Mouse (Mus musculus) kidney, adult 8-10 months (tissue): ENCODE data around the gene Exoc4.

Source experiments
- DNase-seq, 2 experiments: peaks; one replicate each; pipeline ENCODE4 v3.0.0; 2022

The Exoc4 gene

GRCm38 (mm10) chr6:33872192-33872591 is 623.3 kb downstream of the Exoc4 start:
- no peak for DNase-seq

- no peak for DNase-seq
These were observed 624.1 kb downstream of the Exoc4 start for GRCm38 (mm10) chr6:33873000-33873399.

GRCm38 (mm10) chr6:33874291-33875014 is 625.6 kb downstream of the Exoc4 start:
- no peak for DNase-seq

- no peak for DNase-seq
These were observed 635.3 kb downstream of the Exoc4 start for GRCm38 (mm10) chr6:33884141-33884683.

GRCm38 (mm10) chr6:33886941-33887340 is 638.1 kb downstream of the Exoc4 start:
- no peak for DNase-seq

GRCm38 (mm10) chr6:33890926-33891325 is 642.0 kb downstream of the Exoc4 start:
- no peak for DNase-seq

GRCm38 (mm10) chr6:33892142-33892541 is 643.3 kb downstream of the Exoc4 start:
- DNase-seq = no peak

- no peak for DNase-seq
These were observed 651.1 kb downstream of the Exoc4 start for GRCm38 (mm10) chr6:33899973-33900372.

GRCm38 (mm10) chr6:33900615-33901014 is 651.7 kb downstream of the Exoc4 start:
- DNase-seq = no peak

GRCm38 (mm10) chr6:33905099-33905498 is 656.2 kb downstream of the Exoc4 start:
- no peak for DNase-seq

GRCm38 (mm10) chr6:33910671-33911070 is 661.8 kb downstream of the Exoc4 start:
- DNase-seq = no peak

- DNase-seq = no peak
These were observed 664.2 kb downstream of the Exoc4 start for GRCm38 (mm10) chr6:33913072-33913471.

GRCm38 (mm10) chr6:33913486-33913885 is 664.6 kb downstream of the Exoc4 start:
- no peak for DNase-seq

- no peak for DNase-seq
These were observed 665.1 kb downstream of the Exoc4 start for GRCm38 (mm10) chr6:33913964-33914363.

GRCm38 (mm10) chr6:33923571-33923970 is 674.7 kb downstream of the Exoc4 start:
- no peak for DNase-seq

- DNase-seq = no peak
These were observed 676.0 kb downstream of the Exoc4 start for GRCm38 (mm10) chr6:33924888-33925287.

- DNase-seq = peak; percentile 55 to 80
These were observed 680.6 kb downstream of the Exoc4 start for GRCm38 (mm10) chr6:33929342-33930086.

GRCm38 (mm10) chr6:33930087-33930945 is 681.4 kb downstream of the Exoc4 start:
- no peak for DNase-seq

GRCm38 (mm10) chr6:33937906-33938305 is 689.0 kb downstream of the Exoc4 start:
- DNase-seq = no peak

GRCm38 (mm10) chr6:33939169-33939568 is 690.3 kb downstream of the Exoc4 start:
- DNase-seq = no peak

- no peak for DNase-seq
These were observed 698.1 kb downstream of the Exoc4 start for GRCm38 (mm10) chr6:33946911-33947489.

GRCm38 (mm10) chr6:33950113-33950512 is 701.2 kb downstream of the Exoc4 start:
- no peak for DNase-seq

GRCm38 (mm10) chr6:33955469-33955868 is 706.6 kb downstream of the Exoc4 start:
- no peak for DNase-seq
